Mouse (Mus musculus) urinary bladder, postnatal 4 days (tissue): ENCODE results near the gene Fam189a1.
A peak's percentile ranks its signal among the peaks of the same experiment; 100 is the strongest.

Experiments
- DNase-seq, 2 experiments: peaks; one replicate each; pipeline ENCODE4 v3.0.0; 2021 to 2022; ENCODE audit warnings: low spot score in 2 of 2

Fam189a1 gene

GRCm38 (mm10) chr7:65044280-65044679, 112.1 kb downstream of the Fam189a1 start:
- peak in 1 of 2 experiments; percentile 28 for DNase-seq

GRCm38 (mm10) chr7:65041106-65041505, 115.3 kb downstream of the Fam189a1 start:
- DNase-seq: no peak

- no peak for DNase-seq
These were observed 124.6 kb downstream of the Fam189a1 start for GRCm38 (mm10) chr7:65031741-65032140.

GRCm38 (mm10) chr7:65031195-65031594, 125.2 kb downstream of the Fam189a1 start:
- DNase-seq: no peak

- DNase-seq: no peak
These were observed 126.4 kb downstream of the Fam189a1 start for GRCm38 (mm10) chr7:65029985-65030384.

GRCm38 (mm10) chr7:65021298-65021697, 135.1 kb downstream of the Fam189a1 start:
- no peak for DNase-seq

- DNase-seq: no peak
These were observed 138.2 kb downstream of the Fam189a1 start for GRCm38 (mm10) chr7:65018036-65018679.

- no peak for DNase-seq
These were observed 139.0 kb downstream of the Fam189a1 start for GRCm38 (mm10) chr7:65017348-65017747.

- no peak for DNase-seq
These were observed 145.2 kb downstream of the Fam189a1 start for GRCm38 (mm10) chr7:65011133-65011532.

- DNase-seq: no peak
These were observed 146.1 kb downstream of the Fam189a1 start for GRCm38 (mm10) chr7:65010275-65010674.

- no peak for DNase-seq
These were observed 150.6 kb downstream of the Fam189a1 start for GRCm38 (mm10) chr7:65005731-65006130.

- no peak for DNase-seq
These were observed 156.6 kb downstream of the Fam189a1 start for GRCm38 (mm10) chr7:64999718-65000214.

GRCm38 (mm10) chr7:64997743-64998142, 158.6 kb downstream of the Fam189a1 start:
- no peak for DNase-seq

- DNase-seq: no peak
These were observed 160.4 kb downstream of the Fam189a1 start for GRCm38 (mm10) chr7:64995946-64996444.

GRCm38 (mm10) chr7:64989406-64989805, 167.0 kb downstream of the Fam189a1 start:
- DNase-seq: no peak

GRCm38 (mm10) chr7:64988015-64988414, 168.4 kb downstream of the Fam189a1 start:
- no peak for DNase-seq

- no peak for DNase-seq
These were observed 171.8 kb downstream of the Fam189a1 start for GRCm38 (mm10) chr7:64984468-64985120.

GRCm38 (mm10) chr7:64981511-64982235, 174.7 kb downstream of the Fam189a1 start:
- no peak for DNase-seq

GRCm38 (mm10) chr7:64973590-64974262, 182.6 kb downstream of the Fam189a1 start:
- no peak for DNase-seq

GRCm38 (mm10) chr7:64962128-64962527, 194.2 kb downstream of the Fam189a1 start:
- no peak for DNase-seq

GRCm38 (mm10) chr7:64959087-64959486, 197.3 kb downstream of the Fam189a1 start:
- DNase-seq: no peak

GRCm38 (mm10) chr7:64952181-64952580, 204.2 kb downstream of the Fam189a1 start:
- DNase-seq: no peak
